Mouse (Mus musculus) midbrain, embryonic 11.5 days (tissue): ENCODE measurements around the gene Greb1. TPM values are rescaled to one million over a fixed set of nuclear protein-coding genes. Genes with fewer than 3 reads are reported as not detected.
"Not testable (repeated sequence)": the region's sequence is repeated elsewhere in the genome, so short reads cannot be mapped to it uniquely, and the experiment has no call there.

Experiments
- ATAC-seq: fragments of 200-750 bp; cut with Nextera tagmentation; 2 replicates; pipeline ENCODE4 v1.8.0; 2017; ENCODE audit warnings: moderate TSS enrichment, moderate library complexity; ENCODE audit not compliant: low FRiP score
- DNase-seq: peaks from one replicate; pipeline ENCODE4 v3.0.0; 2015; ENCODE audit warnings: low spot score; ENCODE audit errors: missing footprints
- H3K27ac ChIP-seq: fragments of 300-500 bp; sonication (generic); 2 replicates; pipeline ENCODE4 v1.5.1; 2014; ENCODE audit warnings: low read depth, low read length
- H3K27me3 ChIP-seq: fragments of 300-500 bp; sonication (generic); 2 replicates; pipeline ENCODE4 v1.6.1; 2014; ENCODE audit warnings: mild to moderate bottlenecking, low read length, moderate library complexity, mixed read lengths; ENCODE audit not compliant: control insufficient read depth, insufficient read depth
- H3K36me3 ChIP-seq: fragments of 300-500 bp; sonication (generic); 2 replicates; pipeline ENCODE4 v1.6.1; 2014; ENCODE audit warnings: mild to moderate bottlenecking, low read length, moderate library complexity, mixed read lengths; ENCODE audit not compliant: control insufficient read depth, insufficient read depth
- H3K4me1 ChIP-seq: fragments of 300-500 bp; sonication (generic); 2 replicates; pipeline ENCODE4 v1.6.1; 2014; ENCODE audit warnings: low read length; ENCODE audit not compliant: control insufficient read depth, insufficient read depth
- H3K4me2 ChIP-seq: fragments of 300-500 bp; sonication (generic); 2 replicates; pipeline ENCODE4 v1.6.1; 2014; ENCODE audit warnings: mild to moderate bottlenecking, moderate library complexity
- H3K4me3 ChIP-seq: fragments of 300-500 bp; sonication (generic); 2 replicates; pipeline ENCODE4 v1.5.1; 2014; ENCODE audit warnings: low read depth, low read length
- H3K9ac ChIP-seq: fragments of 300-500 bp; sonication (generic); 2 replicates; pipeline ENCODE4 v1.6.1; 2014; ENCODE audit warnings: low read length
- H3K9me3 ChIP-seq: fragments of 300-500 bp; sonication (generic); 2 replicates; pipeline ENCODE4 v1.6.1; 2016; ENCODE audit warnings: low read length; ENCODE audit not compliant: control insufficient read depth
- WGBS: fragments of 180-500 bp; shearing (Covaris S2); extraction: QIAGEN DNeasy Blood & Tissue Kit; methylation state at CpG from one replicate; pipeline ENCODE4 v1.1.7; 2014; 5-methylcytosine and 5-hydroxymethylcytosine counted together
- polyA plus RNA-seq: library from polyadenylated mRNA; unstranded; fragments of >200 nt; fragmentation: Nextera tagmentation; extraction: Ambion mirVana; gene quantifications from 2 replicates; pipeline ENCODE4 v1.2.1, GENCODE M21; 2014

The Greb1 gene
- polyA plus RNA-seq, 1 experiment from 2014 or later: 15.4 TPM

DNA sequence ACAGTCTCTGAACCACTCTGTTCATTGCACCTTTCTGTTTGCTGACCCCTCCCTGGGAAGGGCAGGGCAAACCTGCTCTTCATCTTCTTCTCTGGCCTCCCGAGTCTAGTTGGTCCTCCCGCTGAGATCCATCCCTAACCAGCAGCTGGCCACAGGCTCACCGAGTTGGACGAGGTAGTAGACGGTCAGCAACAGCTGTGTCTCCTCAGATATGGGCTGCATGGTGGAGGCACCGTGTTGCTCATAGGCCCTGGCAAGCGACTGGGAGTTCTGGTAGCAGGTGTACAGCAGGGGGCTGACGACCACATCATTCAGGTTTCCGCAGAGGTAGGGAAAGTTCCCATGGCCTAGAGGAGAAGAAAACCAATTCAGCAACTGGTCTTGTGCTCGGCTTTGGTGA lies 86.1 kb downstream of the Greb1 start:
- H3K36me3 ChIP-seq: peaks cover 16% of the 10 kb centered on the region
- no peak overlapping the region for H3K4me3 ChIP-seq
- no peaks in the 10 kb centered on the region for H3K27me3 ChIP-seq
- DNase-seq (no peak), ATAC-seq (no peak)
- no peaks in the 10 kb centered on the region for H3K9me3 ChIP-seq
- H3K4me2 ChIP-seq: no peak overlapping the region
- 91% methylated on average over 10 of the region's 10 CpGs for WGBS
- H3K27ac ChIP-seq: no peak overlapping the region
- no peaks in the 10 kb centered on the region for H3K4me1 ChIP-seq
- H3K9ac ChIP-seq: no peak overlapping the region

DNA sequence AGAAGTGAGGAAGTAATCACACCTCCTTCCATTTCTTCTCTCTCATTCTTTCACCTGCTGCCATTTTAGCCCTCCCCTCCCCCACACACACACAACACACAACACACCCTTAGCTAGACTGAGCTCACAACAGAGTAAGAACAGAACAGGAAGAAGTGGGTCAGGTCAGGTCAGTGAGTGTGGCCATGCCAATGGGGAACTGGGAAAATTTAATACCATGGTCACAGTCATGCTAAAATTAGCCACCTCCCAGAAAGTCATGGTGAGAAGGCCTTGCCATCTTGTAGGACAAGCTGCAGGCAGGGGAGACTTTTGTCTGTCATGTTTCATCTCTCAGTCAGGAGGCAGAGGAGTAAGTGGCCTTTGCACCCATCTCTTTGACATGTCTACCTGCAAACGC lies 102.0 kb downstream of the Greb1 start:
- no peak for ATAC-seq

DNA sequence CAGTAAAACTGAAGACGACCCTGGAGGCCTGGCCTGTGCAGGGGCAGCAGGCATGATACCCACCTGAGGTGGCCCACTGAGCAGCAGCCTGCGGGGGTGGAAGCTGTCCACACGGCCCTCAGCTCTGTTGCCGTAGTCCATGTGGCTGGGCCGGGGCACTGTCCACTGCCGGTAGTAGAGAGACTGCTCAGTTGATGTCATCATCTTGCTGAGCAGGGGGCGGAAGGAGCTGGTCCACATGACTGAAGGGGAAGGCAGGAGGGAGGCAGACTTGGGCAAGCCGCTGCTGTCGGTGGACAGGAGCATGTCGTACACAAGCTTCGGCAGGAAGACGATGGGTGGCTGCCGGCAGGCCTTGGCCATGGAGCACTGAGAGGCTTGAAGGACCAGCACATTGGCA lies 104.5 kb downstream of the Greb1 start:
- Histone ChIP-seq H3K4me1 (no peaks in the 10 kb centered on the region), H3K4me2 (no peak overlapping the region), H3K9me3 (no peaks in the 10 kb centered on the region), H3K27ac (no peak overlapping the region), H3K9ac (no peak overlapping the region), H3K27me3 (no peaks in the 10 kb centered on the region), H3K36me3 (peaks cover 11% of the 10 kb centered on the region; the same call in 1 of the 2 replicates), H3K4me3 (no peak overlapping the region)
- ATAC-seq (no peak), DNase-seq (no peak)
- WGBS: 93% methylated on average over 13 of the region's 13 CpGs

More for the DNA sequence above, 102.0 kb downstream of the Greb1 start:
- Histone ChIP-seq H3K9ac (no peak overlapping the region), H3K9me3 (no peaks in the 10 kb centered on the region), H3K4me1 (no peaks in the 10 kb centered on the region), H3K27ac (no peak overlapping the region), H3K27me3 (no peaks in the 10 kb centered on the region), H3K4me2 (no peak overlapping the region), H3K4me3 (no peak overlapping the region), H3K36me3 (peaks cover 17% of the 10 kb centered on the region)
- WGBS: 95% methylated on average over 1 of the region's 1 CpGs
- no peak for DNase-seq

DNA sequence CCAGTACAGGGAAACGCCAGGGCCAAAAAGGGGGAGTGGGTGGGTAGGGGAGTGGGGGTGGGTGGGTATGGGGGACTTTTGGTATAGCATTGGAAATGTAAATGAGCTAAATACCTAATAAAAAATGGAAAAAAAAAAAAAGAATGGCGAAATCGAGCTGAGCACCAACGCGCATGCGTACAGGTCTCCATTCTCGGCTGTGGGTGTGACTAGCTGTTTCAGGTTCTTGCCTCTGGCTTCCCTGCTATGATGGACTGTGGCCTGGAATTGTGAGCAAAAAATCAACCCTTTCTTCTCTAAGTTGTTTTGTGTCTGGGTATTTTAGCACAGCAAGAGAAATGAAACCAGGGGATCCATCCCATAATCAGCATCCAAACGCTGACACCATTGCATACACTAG lies 105.4 kb downstream of the Greb1 start:
- ATAC-seq: not testable (repeated sequence)
- 99% methylated on average over 7 of the region's 8 CpGs for WGBS
- peaks cover 15% of the 10 kb centered on the region for H3K36me3 ChIP-seq

DNA sequence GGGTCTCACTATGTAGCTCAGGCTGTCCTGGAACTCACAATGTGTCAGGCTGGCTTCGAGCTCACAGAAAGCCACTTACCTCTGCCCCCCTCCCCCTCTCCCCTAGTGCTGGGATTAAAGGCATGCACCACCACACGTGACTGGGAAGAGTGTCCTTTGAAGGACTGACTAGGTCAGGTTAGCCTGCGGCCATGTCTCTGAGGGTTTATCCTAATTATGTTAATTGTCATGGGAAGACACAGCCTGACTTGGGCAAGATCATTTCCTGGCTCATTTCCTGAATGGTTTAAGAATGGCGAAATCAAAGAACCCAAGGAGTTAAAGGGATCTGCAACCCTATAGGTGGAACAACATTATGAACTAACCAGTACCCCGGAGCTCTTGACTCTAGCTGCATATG lies 105.9 kb downstream of the Greb1 start:
- H3K27ac ChIP-seq: no peak overlapping the region
- H3K4me2 ChIP-seq: no peak overlapping the region
- ATAC-seq (no peak), DNase-seq (no peak)
- H3K27me3 ChIP-seq: no peaks in the 10 kb centered on the region
- peaks cover 13% of the 10 kb centered on the region for H3K36me3 ChIP-seq
- H3K9ac ChIP-seq: no peak overlapping the region
- 76% methylated on average over 5 of the region's 5 CpGs for WGBS
- H3K4me3 ChIP-seq: no peak overlapping the region
- H3K9me3 ChIP-seq: no peaks in the 10 kb centered on the region
- no peaks in the 10 kb centered on the region for H3K4me1 ChIP-seq

More for the DNA sequence above, 105.4 kb downstream of the Greb1 start:
- H3K4me3 ChIP-seq, H3K27ac ChIP-seq, H3K9ac ChIP-seq, H3K4me1 ChIP-seq, H3K9me3 ChIP-seq, H3K27me3 ChIP-seq, DNase-seq, H3K4me2 ChIP-seq: not testable (repeated sequence)

DNA sequence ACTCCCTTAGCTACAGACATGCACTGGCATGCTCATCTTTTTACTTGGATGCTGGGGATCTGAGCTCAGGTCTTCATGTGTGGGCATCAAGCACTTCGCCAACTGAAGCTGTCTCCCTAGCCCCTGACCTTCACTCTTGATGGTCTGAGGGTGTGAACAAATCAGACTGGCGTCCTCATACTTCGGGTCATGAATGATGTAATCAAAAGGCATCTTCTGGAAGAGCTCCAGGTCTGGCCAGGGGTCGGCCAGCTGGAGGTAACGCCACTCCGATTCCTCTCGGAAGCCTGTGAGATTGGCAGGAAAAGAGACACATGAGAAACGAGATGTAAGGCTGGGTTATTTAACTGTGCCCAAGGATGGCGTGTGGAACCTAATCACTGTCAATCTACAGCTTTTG lies 110.1 kb downstream of the Greb1 start:
- H3K27me3 ChIP-seq: no peaks in the 10 kb centered on the region
- no peaks in the 10 kb centered on the region for H3K4me1 ChIP-seq
- peaks cover 14% of the 10 kb centered on the region for H3K36me3 ChIP-seq
- DNase-seq (no peak), ATAC-seq (no peak)
- H3K9me3 ChIP-seq: no peaks in the 10 kb centered on the region
- WGBS: 92% methylated on average over 9 of the region's 9 CpGs
- H3K27ac ChIP-seq: no peak overlapping the region
- H3K4me2 ChIP-seq: no peak overlapping the region
- H3K4me3 ChIP-seq: no peak overlapping the region
- H3K9ac ChIP-seq: no peak overlapping the region

DNA sequence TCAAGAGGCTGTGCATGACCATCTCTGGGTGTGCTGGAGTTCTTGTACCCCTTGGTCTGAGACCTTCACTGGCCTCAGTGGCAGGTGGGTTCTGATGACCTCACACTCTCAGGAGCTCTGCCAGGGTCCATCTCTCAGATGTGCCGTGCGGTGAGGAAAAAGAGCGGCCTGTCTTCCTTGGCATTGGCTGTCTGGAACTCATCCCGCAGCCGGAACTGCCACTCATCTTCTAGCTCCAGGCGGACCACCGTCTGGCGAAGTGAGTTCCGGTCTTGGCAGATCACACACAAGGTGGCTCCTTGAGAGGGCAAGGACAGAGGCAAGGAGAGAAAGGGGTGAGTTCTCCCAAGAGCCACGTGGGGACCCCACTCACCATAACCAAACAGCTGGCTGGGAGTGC lies 128.4 kb downstream of the Greb1 start:
- no peak overlapping the region for H3K4me3 ChIP-seq
- no peak for DNase-seq
- H3K9me3 ChIP-seq: no peaks in the 10 kb centered on the region
- no peak for ATAC-seq
- H3K4me1 ChIP-seq: peaks cover 4% of the 10 kb centered on the region
- no peak overlapping the region for H3K4me2 ChIP-seq
- no peak overlapping the region for H3K9ac ChIP-seq
- no peaks in the 10 kb centered on the region for H3K27me3 ChIP-seq
- H3K36me3 ChIP-seq: peaks cover 12% of the 10 kb centered on the region
- 93% methylated on average over 10 of the region's 10 CpGs for WGBS
- H3K27ac ChIP-seq: no peak overlapping the region

DNA sequence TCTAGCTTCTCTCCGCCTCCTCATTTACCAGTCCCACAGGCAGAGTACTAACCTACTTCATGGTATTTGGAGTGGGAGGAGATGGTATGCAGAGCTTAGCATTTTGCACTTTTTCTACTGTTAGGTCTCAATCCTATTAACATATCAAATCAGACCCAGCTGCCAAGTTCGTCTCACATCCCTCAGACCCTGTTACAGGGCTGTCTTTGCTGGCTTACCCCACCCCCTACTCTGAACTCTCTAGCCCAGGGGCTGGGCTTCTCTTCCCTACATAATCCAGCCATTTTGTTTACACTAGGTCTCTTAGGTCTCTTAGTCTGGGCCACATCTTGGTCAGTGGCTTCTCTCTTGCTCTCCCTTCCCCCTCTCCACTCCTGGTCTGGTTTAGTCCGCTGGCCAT lies 131.5 kb downstream of the Greb1 start:
- 68% methylated on average over 3 of the region's 3 CpGs for WGBS
- no peak overlapping the region for H3K27ac ChIP-seq
- no peak overlapping the region for H3K4me2 ChIP-seq
- no peak overlapping the region for H3K4me3 ChIP-seq
- H3K36me3 ChIP-seq: peaks cover 9% of the 10 kb centered on the region; the same call in 1 of the 2 replicates
- no peaks in the 10 kb centered on the region for H3K9me3 ChIP-seq
- DNase-seq: no peak
- no peak overlapping the region for H3K9ac ChIP-seq
- peak; percentile 30; the same call in 1 of the 2 replicates for ATAC-seq
- H3K27me3 ChIP-seq: no peaks in the 10 kb centered on the region
- H3K4me1 ChIP-seq: peaks cover 4% of the 10 kb centered on the region

DNA sequence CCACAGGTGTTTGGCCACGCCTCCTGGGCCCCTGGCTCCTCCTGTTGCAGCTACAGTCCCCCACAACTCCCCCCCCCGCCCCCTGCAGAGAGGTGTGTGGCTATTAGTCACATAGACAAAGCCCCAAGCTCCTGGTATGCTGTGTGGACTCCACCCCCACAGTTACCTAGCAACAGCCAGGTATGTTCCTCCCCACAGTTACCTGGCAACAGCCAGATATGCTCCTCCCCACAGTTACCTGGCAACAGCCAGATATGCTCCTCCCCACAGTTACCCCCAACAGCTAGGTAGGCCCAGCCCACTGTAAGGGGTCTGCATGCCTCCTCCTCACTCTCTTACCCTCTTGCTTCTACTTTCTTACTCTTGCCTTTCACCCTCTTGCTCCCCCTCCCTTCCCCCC lies 135.7 kb downstream of the Greb1 start:
- WGBS: 0% methylated on average over 2 of the region's 2 CpGs
- ATAC-seq (peak; percentile 49), DNase-seq (no peak)
- Histone ChIP-seq H3K9ac (no peak overlapping the region), H3K36me3 (no peaks in the 10 kb centered on the region), H3K4me1 (peaks cover 4% of the 10 kb centered on the region), H3K4me2 (no peak overlapping the region), H3K27ac (no peak overlapping the region), H3K27me3 (no peaks in the 10 kb centered on the region), H3K9me3 (no peaks in the 10 kb centered on the region), H3K4me3 (no peak overlapping the region)
